ENCODE assay signal across 8 mouse cellular contexts in the genomic region with DNA sequence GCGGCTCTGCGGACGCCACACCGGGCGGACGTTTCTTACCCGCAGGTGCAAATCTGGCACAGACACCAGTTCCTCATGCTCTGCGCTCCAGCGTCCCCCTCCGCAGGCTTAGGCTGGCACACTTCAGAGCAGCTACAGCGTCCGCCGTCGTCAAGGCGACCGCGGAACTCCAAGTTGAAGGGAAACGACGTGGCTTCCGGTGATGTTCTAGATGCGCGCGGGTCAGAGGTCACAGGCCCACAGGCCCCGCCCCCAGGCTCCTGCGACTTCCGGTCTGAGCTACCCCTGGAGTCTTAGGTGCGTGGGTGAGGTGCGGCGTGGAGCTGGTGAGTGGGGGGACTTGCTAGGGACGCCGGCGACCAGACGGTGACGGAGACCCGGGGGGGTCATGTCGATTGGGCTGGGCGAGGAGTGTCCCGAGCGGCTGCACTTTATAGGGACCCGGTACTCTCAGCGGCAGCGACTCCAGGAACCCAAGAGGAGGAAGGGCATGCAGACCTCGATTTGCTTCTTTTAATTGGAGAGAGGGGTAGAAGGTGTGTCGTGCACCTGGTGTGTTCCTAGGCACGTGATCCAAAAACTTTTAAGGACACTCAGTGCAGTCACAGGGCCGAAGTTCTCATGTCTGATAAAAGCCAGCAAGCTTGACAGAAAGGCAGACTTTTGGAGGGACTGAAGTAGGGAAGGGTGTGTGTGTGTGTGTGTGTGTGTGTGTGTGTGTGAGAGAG. TPM values are rescaled to one million over a fixed set of nuclear protein-coding genes. Genes with fewer than 3 reads are reported as not detected.
DNase-seq lines count a peak whose midpoint lies in the region; ATAC-seq lines count a peak whose summit lies in the region.

A gene (minus strand): TSS at position 176 of the 728 bp plus-strand sequence.
A gene (plus strand): TSS at position 262 of the 728 bp plus-strand sequence.

- H3K27ac ChIP-seq in hindbrain, embryonic 15.5 days (replicated peaks): 0 out of 2 replicates have a peak within 1 kb of the TSS, but pooled peaks have one; percentile 32

- H3K36me3 ChIP-seq in hindbrain, embryonic 15.5 days: peaks cover 3% of the 10 kb centered on the region; the same call in 1 of the 2 replicates

- no peaks in the 10 kb centered on the region for H3K27me3 ChIP-seq in hindbrain, embryonic 15.5 days

- peak; percentile 96 for DNase-seq in R1 (ENCODE audit: low read depth, low spot score)
- peak; percentile 95 to 98 for DNase-seq in cerebellum, postnatal 25 days
- DNase-seq in frontal cortex, postnatal 36 days (ENCODE audit: low spot score in 2 of 2): peak; percentile 93 to 97
- DNase-seq in left cerebral cortex, adult 11 months (ENCODE audit: low spot score): peak; percentile 95
- DNase-seq in lung, postnatal 4 days: peak; percentile 95 to 96
- DNase-seq in retina, postnatal 7 days (ENCODE audit: low read depth, low spot score): peak; percentile 88
- peak; percentile 81 for DNase-seq in urinary bladder, adult 2 months (ENCODE audit: low spot score)

- peak within 1 kb of the TSS; percentile 93 for H3K4me3 ChIP-seq in hindbrain, embryonic 15.5 days

- H3K9ac ChIP-seq in hindbrain, embryonic 15.5 days: peak within 1 kb of the TSS; percentile 55

- peak; percentile 99 for ATAC-seq in hindbrain, embryonic 15.5 days (ENCODE audit: low FRiP score, low read depth)

- peak within 1 kb of the TSS; percentile 56 for H3K4me2 ChIP-seq in hindbrain, embryonic 15.5 days

- H3K9me3 ChIP-seq in hindbrain, embryonic 15.5 days: no peaks in the 10 kb centered on the region

- peaks cover 20% of the 10 kb centered on the region for H3K4me1 ChIP-seq in hindbrain, embryonic 15.5 days (replicated peaks)

- WGBS in hindbrain, embryonic 15.5 days: under 1% methylated on average over 46 of the region's 46 CpGs

RNA-seq across cellular contexts. Expression of the first gene that starts in this region (rescaled TPM):
- polyA plus RNA-seq in hindbrain, embryonic 15.5 days (2015; fragmentation: Nextera tagmentation; extraction: Ambion mirVana): 37.5 and 37.7 TPM in 2 replicates
- 4.7 and 5.8 TPM in 2 replicates for polyA plus RNA-seq in urinary bladder, adult 2 months (2012; rRNA removed)

RNA-seq across cellular contexts. Expression of the second gene that starts in this region (rescaled TPM):
- polyA plus RNA-seq in hindbrain, embryonic 15.5 days (2015; fragmentation: Nextera tagmentation; extraction: Ambion mirVana): 19.3 and 19.5 TPM in 2 replicates
- polyA plus RNA-seq in urinary bladder, adult 2 months (2012; rRNA removed): 7.5 and 8.7 TPM in 2 replicates

Comparison
In these comparisons a context has a peak if more than half of its experiments do, and no peak if none do; other contexts are left out.
1. Peak in every context shown above with its lines: DNase-seq, ATAC-seq, H3K4me3 ChIP-seq and H3K27ac ChIP-seq.